Mouse (Mus musculus): ENCODE measurements around the gene Kif1a. TPM values are rescaled to one million over a fixed set of nuclear protein-coding genes. Genes with fewer than 3 reads are reported as not detected.

The Kif1a gene
- polyA plus RNA-seq, 1 experiment from 2014 or later, result 490 TPM

DNA sequence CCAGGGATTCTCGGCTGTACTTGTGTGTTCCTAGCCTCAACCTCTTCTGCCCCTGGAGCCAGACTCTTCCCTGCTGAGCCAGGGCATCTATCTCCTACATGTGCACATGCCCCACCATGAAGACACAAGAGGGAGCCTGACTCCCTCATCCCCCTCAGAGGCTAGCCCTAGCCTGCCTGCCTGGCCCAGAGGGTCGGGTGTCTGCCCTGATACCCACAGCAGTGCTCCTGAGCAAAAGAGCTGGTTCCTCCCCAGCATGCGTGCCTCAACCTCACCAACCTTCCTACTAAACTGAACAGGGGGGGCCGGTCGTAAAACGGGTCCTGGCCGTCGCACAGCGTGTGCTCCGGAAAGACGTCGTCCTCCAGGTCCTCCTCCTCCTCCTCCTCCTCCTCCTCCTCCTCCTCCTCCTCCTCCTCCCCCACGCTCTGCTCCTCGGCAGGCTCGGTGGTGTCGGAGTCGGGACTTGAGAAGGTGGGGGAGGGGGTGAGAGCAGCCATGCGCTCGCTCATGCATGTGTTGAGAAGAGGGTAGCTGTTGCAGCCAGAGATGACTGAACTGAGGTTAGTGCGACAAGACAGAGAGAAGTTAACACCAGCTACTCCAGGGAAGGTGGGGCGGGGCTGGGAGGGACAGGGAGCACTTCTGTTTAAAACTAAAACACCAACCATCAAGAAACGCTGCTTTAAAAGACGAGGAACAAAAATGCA lies 50.5 kb downstream of the Kif1a start:
- no peak overlapping the region for H3K4me2 ChIP-seq
- H3K27ac ChIP-seq (replicated peaks), result no peak overlapping the region
- no peak for ATAC-seq (ENCODE audit: low FRiP score, low read depth)
- no peaks in the 10 kb centered on the region for H3K4me1 ChIP-seq (replicated peaks)
- no peak overlapping the region for H3K4me3 ChIP-seq
- H3K27me3 ChIP-seq, result no peaks in the 10 kb centered on the region
- no peaks in the 10 kb centered on the region for H3K9me3 ChIP-seq
- WGBS, result 56% methylated on average over 21 of the region's 23 CpGs
- H3K36me3 ChIP-seq, result peaks cover 92% of the 10 kb centered on the region
- H3K9ac ChIP-seq, result no peak overlapping the region

DNA sequence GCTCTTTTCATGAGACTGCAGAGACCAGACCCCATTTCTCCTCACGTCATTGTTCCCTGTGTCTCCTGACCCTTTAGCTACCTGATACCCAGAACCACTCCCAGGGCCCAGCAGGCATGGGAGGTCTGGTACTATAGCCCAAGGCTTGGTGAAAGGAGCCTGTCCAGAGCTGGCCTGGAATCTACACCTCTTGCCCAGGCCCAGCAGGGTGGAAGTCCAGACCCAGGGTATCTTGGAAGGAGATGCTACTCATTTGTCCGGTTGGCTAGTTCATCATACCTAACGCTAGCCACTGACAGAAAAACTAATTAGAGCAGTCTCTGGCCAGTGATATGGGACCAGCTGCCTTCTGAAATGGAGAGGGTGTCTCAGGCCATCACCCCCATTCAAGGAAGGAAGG lies 51.7 kb downstream of the Kif1a start:
- Histone ChIP-seq H3K4me3 (no peak overlapping the region), H3K9ac (no peak overlapping the region), H3K36me3 (peaks cover 90% of the 10 kb centered on the region), H3K27me3 (no peaks in the 10 kb centered on the region), H3K4me2 (no peak overlapping the region), H3K9me3 (no peaks in the 10 kb centered on the region), H3K4me1 (replicated peaks) (no peaks in the 10 kb centered on the region), H3K27ac (replicated peaks) (no peak overlapping the region)
- 83% methylated on average over 3 of the region's 3 CpGs for WGBS
- no peak for ATAC-seq (ENCODE audit: low FRiP score, low read depth)

DNA sequence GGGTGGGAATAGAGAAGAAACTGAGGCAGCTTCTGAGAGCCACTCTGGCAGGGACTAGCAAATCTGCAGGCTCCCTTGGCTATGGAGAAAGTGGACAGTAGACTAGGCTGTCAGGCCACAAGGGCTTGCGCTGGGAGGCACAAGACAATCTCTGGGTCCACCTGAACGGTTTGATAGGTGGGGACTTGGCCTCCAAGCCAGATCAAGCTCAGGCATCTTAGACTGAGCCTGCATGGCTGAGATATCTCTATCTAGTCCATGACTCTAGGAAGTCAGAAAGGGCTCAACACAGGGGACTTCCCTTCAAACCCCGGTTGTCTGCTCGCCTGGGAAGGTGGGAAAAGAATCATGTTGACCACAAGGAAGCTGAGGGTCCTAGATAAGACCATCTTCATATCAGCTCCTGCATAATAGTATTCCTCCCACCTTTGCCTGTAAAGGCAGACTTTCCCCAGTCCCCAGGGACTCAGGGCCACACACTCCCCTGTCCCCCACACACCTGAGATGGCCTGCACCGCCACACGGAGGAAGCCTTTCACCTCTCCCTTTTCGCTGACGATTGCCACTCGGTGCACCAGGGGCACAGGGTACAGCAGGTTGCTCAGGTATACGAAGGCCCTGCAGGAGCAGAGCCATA lies 55.5 kb downstream of the Kif1a start:
- Histone ChIP-seq H3K36me3 (peaks cover 91% of the 10 kb centered on the region), H3K27me3 (no peaks in the 10 kb centered on the region), H3K9me3 (no peaks in the 10 kb centered on the region), H3K9ac (no peak overlapping the region), H3K4me2 (no peak overlapping the region), H3K27ac (replicated peaks) (no peak overlapping the region), H3K4me3 (no peak overlapping the region), H3K4me1 (replicated peaks) (no peaks in the 10 kb centered on the region)
- no peak for ATAC-seq (ENCODE audit: low FRiP score, low read depth)
- WGBS, result 94% methylated on average over 10 of the region's 10 CpGs

DNA sequence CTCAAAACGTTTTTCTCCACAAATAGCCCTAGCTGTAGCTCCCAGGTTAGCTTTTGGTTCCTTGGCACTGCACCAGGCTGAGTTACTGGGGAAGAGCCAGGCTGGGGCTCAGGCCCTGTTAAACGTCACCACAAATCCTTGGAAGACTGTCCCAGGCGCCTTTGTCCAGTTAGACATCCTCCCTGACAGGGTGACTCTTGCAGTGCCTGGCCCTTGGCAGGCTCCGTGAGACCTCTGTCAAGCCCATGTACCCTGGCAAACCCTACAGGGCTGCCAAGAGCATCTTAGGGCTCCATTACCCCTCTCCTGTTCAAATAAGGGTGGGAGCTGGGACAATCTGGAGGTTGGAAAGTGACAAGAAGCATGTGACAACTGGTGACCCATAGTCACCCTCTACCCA lies 65.8 kb downstream of the Kif1a start:
- Histone ChIP-seq H3K27me3 (no peaks in the 10 kb centered on the region), H3K9ac (no peak overlapping the region), H3K4me2 (no peak overlapping the region), H3K4me3 (no peak overlapping the region), H3K36me3 (peaks cover 93% of the 10 kb centered on the region), H3K27ac (replicated peaks) (no peak overlapping the region), H3K4me1 (replicated peaks) (no peaks in the 10 kb centered on the region), H3K9me3 (no peaks in the 10 kb centered on the region)
- 0 out of 2 replicates have a peak, but pooled peaks have one; percentile 4 for ATAC-seq (ENCODE audit: low FRiP score, low read depth)
- 78% methylated on average over 4 of the region's 4 CpGs for whole genome bisulfite sequencing

DNA sequence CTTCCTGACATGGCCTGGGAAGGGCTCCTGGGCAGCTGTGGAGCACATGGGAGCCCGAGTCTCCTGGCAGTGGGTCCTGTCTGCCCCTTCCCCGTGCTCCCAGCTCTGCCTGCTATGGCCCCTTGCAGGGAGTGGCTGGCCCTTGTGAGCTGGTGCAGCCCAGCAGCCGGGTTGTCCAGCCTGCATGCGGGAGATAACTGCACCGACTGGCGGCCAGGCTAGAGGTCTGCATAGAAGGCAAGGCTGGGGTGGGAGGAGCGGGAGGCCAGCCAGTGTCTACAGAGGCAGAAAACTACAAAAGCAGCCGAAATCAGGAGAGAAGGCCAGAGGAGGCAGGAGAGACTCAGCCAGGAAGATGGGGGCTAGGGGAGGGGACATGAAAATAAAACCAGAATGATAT lies 67.8 kb downstream of the Kif1a start:
- Histone ChIP-seq H3K27me3 (no peaks in the 10 kb centered on the region), H3K4me3 (no peak overlapping the region), H3K4me1 (replicated peaks) (no peaks in the 10 kb centered on the region), H3K36me3 (peaks cover 93% of the 10 kb centered on the region), H3K27ac (replicated peaks) (no peak overlapping the region), H3K9ac (no peak overlapping the region), H3K9me3 (no peaks in the 10 kb centered on the region), H3K4me2 (no peak overlapping the region)
- ATAC-seq (ENCODE audit: low FRiP score, low read depth), result no peak
- WGBS, result 62% methylated on average over 8 of the region's 8 CpGs

DNA sequence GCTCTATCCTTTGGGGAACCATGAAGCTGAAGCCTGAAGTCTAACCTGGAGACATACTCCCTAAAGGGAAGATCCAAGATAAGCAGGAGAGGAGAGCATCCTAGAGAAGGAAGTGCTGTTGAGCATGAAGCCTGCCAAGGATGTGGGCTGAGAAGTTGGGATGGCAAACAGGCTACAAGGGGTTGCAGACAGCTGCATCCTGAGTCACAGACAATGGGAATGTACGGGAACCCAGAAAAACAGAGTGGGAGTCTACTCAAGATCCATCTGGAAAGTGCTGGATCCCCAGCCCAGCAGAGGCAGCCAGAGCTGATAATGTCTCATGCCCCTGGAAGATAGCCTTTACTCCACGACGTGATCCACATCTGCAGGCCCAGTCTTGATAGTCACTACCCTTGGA lies 70.6 kb downstream of the Kif1a start:
- no peaks in the 10 kb centered on the region for H3K27me3 ChIP-seq
- no peaks in the 10 kb centered on the region for H3K9me3 ChIP-seq
- no peak overlapping the region for H3K4me3 ChIP-seq
- H3K27ac ChIP-seq (replicated peaks), result no peak overlapping the region
- 91% methylated on average over 3 of the region's 3 CpGs for WGBS
- H3K9ac ChIP-seq, result no peak overlapping the region
- H3K36me3 ChIP-seq, result peaks cover 89% of the 10 kb centered on the region
- H3K4me1 ChIP-seq (replicated peaks), result no peaks in the 10 kb centered on the region
- H3K4me2 ChIP-seq, result no peak overlapping the region
- ATAC-seq (ENCODE audit: low FRiP score, low read depth), result no peak

DNA sequence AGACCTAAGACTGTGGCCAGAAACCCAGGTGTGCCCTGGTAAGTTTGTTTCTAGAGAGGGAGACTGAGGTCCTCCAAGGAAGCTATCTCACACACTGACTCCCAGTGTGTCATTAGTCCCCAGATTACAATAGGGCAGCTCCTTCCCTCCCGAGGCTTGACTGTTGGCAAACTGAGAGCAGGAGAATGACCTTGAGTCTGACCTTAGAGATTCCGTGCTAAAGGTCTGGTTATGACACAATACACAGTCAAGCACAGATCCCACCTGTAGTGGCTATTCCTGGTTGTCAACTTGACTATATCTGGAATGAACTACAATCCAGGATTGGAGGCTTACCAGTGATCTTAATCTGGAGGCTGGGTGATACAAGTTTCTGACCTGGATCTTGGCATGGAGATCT lies 71.7 kb downstream of the Kif1a start:
- H3K9ac ChIP-seq, result no peak overlapping the region
- WGBS, result 92% methylated on average over 2 of the region's 2 CpGs

DNA sequence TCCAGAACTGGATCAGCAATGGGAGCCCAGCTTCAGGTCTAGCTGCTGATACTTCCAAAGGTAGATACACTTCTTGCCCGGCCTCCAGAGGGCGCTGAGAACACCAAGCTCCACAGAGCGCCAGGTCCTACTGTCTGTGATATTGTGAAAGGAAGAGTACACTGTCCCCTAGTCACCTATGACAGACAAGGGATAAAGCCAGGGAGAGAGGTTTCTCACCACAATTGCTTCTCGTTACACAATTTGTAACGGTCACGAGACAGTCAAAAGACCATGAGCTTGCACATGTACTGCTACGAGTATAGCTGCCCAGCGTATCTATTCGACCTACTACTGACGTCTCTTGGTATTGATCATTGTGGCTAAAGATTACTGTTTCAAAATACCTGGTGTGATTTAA lies 72.4 kb downstream of the Kif1a start:
- ATAC-seq (ENCODE audit: low FRiP score, low read depth), result no peak
- Histone ChIP-seq H3K4me3 (no peak overlapping the region), H3K27ac (replicated peaks) (no peak overlapping the region), H3K4me2 (no peak overlapping the region), H3K9ac (no peak overlapping the region), H3K4me1 (replicated peaks) (no peaks in the 10 kb centered on the region), H3K27me3 (no peaks in the 10 kb centered on the region), H3K36me3 (peaks cover 90% of the 10 kb centered on the region), H3K9me3 (no peaks in the 10 kb centered on the region)
- WGBS, result 95% methylated on average over 10 of the region's 10 CpGs

More for the DNA sequence above, 71.7 kb downstream of the Kif1a start:
- ATAC-seq (ENCODE audit: low FRiP score, low read depth), result no peak
- Histone ChIP-seq H3K9me3 (no peaks in the 10 kb centered on the region), H3K27ac (replicated peaks) (no peak overlapping the region), H3K4me1 (replicated peaks) (no peaks in the 10 kb centered on the region), H3K36me3 (peaks cover 88% of the 10 kb centered on the region), H3K4me3 (no peak overlapping the region), H3K4me2 (no peak overlapping the region), H3K27me3 (no peaks in the 10 kb centered on the region)

DNA sequence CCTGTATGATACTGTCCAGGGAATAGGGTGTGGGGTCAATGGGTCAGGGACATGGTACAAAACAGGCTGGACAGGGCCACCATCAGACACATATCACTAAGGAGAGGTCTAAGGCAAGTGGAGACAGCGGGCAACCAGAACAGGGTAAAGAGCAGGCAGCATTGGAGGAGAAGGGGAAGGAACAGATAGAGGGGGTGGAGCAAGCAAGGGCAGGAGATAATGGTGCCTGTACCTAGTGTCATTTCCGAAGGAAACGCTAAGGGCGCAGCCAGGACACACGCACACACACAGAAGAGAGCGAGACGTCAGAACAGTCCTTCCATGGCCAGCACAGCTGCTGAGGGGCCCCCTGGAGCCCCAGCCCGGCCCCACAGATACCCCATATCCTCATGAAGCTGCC lies 75.2 kb downstream of the Kif1a start:
- no peaks in the 10 kb centered on the region for H3K9me3 ChIP-seq
- H3K36me3 ChIP-seq, result peaks cover 93% of the 10 kb centered on the region
- no peaks in the 10 kb centered on the region for H3K27me3 ChIP-seq
- no peak overlapping the region for H3K4me2 ChIP-seq
- H3K9ac ChIP-seq, result no peak overlapping the region
- no peaks in the 10 kb centered on the region for H3K4me1 ChIP-seq (replicated peaks)
- 90% methylated on average over 8 of the region's 8 CpGs for WGBS
- H3K27ac ChIP-seq (replicated peaks), result no peak overlapping the region
- no peak overlapping the region for H3K4me3 ChIP-seq
- ATAC-seq (ENCODE audit: low FRiP score, low read depth), result no peak

DNA sequence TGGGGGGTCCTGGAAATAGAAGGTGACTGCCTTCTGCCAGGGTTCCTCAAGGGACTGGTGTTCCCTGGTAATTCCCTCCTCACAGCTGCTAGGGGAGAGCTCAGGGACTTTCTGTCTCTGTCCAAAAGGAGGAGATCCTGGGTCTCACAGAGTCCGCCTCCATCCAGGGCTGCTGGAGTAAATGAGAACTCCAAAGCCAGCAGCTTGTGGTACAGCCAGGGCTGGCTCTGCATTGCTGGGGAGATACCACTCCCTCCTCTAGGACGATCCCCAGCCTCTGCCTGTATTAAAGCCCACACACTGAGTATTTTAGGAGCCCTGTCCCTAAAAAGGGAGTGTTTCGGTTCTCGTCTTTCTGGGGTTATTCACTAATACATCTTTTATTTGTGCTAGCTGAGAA lies 81.1 kb downstream of the Kif1a start:
- 93% methylated on average over 4 of the region's 4 CpGs for WGBS
- no peaks in the 10 kb centered on the region for H3K27me3 ChIP-seq
- no peak overlapping the region for H3K4me3 ChIP-seq
- peaks cover 91% of the 10 kb centered on the region for H3K36me3 ChIP-seq
- no peak overlapping the region for H3K9ac ChIP-seq
- no peak for ATAC-seq (ENCODE audit: low FRiP score, low read depth)
- H3K4me1 ChIP-seq (replicated peaks), result no peaks in the 10 kb centered on the region
- H3K9me3 ChIP-seq, result no peaks in the 10 kb centered on the region
- no peak overlapping the region for H3K4me2 ChIP-seq
- H3K27ac ChIP-seq (replicated peaks), result no peak overlapping the region

DNA sequence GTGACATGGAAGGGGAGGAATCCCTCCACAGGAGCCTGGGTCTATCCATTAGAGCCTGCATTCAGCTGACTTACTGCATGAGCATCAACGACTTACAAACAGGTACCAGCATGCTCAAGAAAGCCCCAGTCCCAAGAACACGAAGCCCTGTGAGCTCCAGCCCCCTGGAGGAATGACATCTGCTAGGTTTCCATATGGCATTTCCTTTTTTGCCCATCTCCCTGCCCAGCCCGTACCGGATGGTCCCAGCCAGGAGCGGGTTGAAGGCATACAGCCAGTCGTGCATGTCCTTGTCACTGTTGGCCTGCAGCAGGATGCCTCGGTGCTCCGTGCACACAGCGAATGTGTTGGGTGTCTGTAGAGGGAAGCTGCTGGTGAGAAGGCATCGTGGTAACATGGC lies 83.0 kb downstream of the Kif1a start:
- no peaks in the 10 kb centered on the region for H3K9me3 ChIP-seq
- no peak overlapping the region for H3K27ac ChIP-seq (replicated peaks)
- 88% methylated on average over 10 of the region's 10 CpGs for WGBS
- H3K4me3 ChIP-seq, result no peak overlapping the region
- no peak overlapping the region for H3K9ac ChIP-seq
- no peak for ATAC-seq (ENCODE audit: low FRiP score, low read depth)
- peaks cover 72% of the 10 kb centered on the region for H3K36me3 ChIP-seq
- H3K4me1 ChIP-seq (replicated peaks), result no peaks in the 10 kb centered on the region
- H3K27me3 ChIP-seq, result no peaks in the 10 kb centered on the region
- no peak overlapping the region for H3K4me2 ChIP-seq

DNA sequence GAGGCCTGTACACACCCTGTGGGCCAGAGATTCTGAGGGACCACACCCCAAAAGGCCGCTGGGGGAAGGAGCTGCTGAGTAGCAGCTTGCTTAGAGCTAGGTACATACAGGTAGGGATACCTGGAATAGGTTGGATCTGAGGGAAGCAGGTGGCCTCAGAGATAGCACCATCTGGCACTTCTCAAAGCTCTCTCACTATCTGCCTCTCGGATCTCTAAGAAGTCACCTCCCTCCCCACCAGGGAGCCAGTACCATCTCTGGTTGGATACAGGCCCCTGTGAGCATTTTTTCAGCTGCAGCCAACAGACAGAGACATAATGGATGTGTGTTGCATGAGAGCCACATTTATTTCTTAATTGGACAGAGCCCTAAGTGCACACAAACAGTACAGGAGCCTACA lies 86.6 kb downstream of the Kif1a start:
- no peak for ATAC-seq (ENCODE audit: low FRiP score, low read depth)
- Histone ChIP-seq H3K27me3 (no peaks in the 10 kb centered on the region), H3K27ac (replicated peaks) (no peak overlapping the region), H3K36me3 (peaks cover 40% of the 10 kb centered on the region), H3K4me3 (no peak overlapping the region), H3K9me3 (no peaks in the 10 kb centered on the region), H3K4me1 (replicated peaks) (no peaks in the 10 kb centered on the region), H3K9ac (no peak overlapping the region), H3K4me2 (no peak overlapping the region)
- 75% methylated on average over 2 of the region's 2 CpGs for WGBS

DNA sequence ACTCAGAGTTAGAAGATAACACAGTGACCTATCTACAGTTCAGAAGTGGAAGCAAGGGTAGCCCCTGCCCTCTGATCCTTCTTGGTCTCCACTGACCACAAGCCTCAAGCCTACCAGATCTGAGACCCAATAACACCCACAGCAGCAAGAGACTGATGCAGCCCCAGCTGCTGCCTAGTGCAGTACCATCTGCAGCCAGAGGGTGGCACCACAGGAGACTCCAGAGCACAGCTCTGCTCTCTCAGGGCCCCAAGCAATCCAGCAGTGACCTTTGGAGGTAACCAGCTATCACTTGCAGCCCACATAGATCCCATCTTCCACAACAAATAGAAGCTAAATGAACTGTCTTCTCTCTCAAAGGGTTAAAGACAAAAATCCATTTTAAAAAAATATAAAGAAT lies 87.3 kb downstream of the Kif1a start:
- Histone ChIP-seq H3K4me3 (no peak overlapping the region), H3K4me2 (no peak overlapping the region), H3K27ac (replicated peaks) (no peak overlapping the region), H3K27me3 (no peaks in the 10 kb centered on the region), H3K9me3 (no peaks in the 10 kb centered on the region), H3K36me3 (peaks cover 33% of the 10 kb centered on the region), H3K9ac (no peak overlapping the region), H3K4me1 (replicated peaks) (no peaks in the 10 kb centered on the region)
- ATAC-seq (ENCODE audit: low FRiP score, low read depth), result peak; percentile 24; the same call in 1 of the 2 replicates

All from hindbrain, embryonic 15.5 days (tissue).